Comparison of ENCODE assay signal across 12 mouse cellular contexts in genomic region chr12:15603319-15603718, GRCm38 (mm10).
DNase-seq lines count a peak whose midpoint lies in the region; ATAC-seq lines count a peak whose summit lies in the region.
"Had no signal": no experiment of that assay in that cellular context is flagged by ENCODE, and none has a peak within 500 bp of the region (broad histone marks: within the 10 kb centered on the region; RNA-seq: fewer than 3 reads in every experiment).

No protein-coding gene starts in this region.

- H3K27ac ChIP-seq in forebrain, embryonic 16.5 days (ENCODE audit: low read length) = no peak overlapping the region
- H3K27ac ChIP-seq in forebrain, embryonic 15.5 days (replicated peaks) = no peak overlapping the region
- H3K27ac ChIP-seq in midbrain, embryonic 13.5 days = peak overlapping the region; percentile 26; the same call in 1 of the 2 replicates
- H3K27ac ChIP-seq in intestine, embryonic 15.5 days = no peak overlapping the region
- H3K27ac ChIP-seq in heart, embryonic 11.5 days (ENCODE audit: low read depth, low read length) = no peak overlapping the region
- H3K27ac ChIP-seq: liver, embryonic 15.5 days had no signal

- no peak overlapping the region for H3K9ac ChIP-seq in forebrain, embryonic 16.5 days (replicated peaks; ENCODE audit: low read depth, low read length)
- no peak overlapping the region for H3K9ac ChIP-seq in forebrain, embryonic 15.5 days (replicated peaks)
- no peak overlapping the region for H3K9ac ChIP-seq in midbrain, embryonic 13.5 days (replicated peaks)
- no peak overlapping the region for H3K9ac ChIP-seq in intestine, embryonic 15.5 days
- H3K9ac ChIP-seq in heart, embryonic 11.5 days (ENCODE audit: low read depth, low read length) = no peak overlapping the region
- H3K9ac ChIP-seq: liver, embryonic 15.5 days had no signal

- no peaks in the 10 kb centered on the region for H3K9me3 ChIP-seq in forebrain, embryonic 16.5 days (ENCODE audit: control insufficient read depth, low read length)
- H3K9me3 ChIP-seq in forebrain, embryonic 15.5 days = no peaks in the 10 kb centered on the region
- no peaks in the 10 kb centered on the region for H3K9me3 ChIP-seq in midbrain, embryonic 13.5 days
- no peaks in the 10 kb centered on the region for H3K9me3 ChIP-seq in intestine, embryonic 15.5 days
- no peaks in the 10 kb centered on the region for H3K9me3 ChIP-seq in heart, embryonic 11.5 days (replicated peaks; ENCODE audit: control insufficient read depth, low read length)
- H3K9me3 ChIP-seq: liver, embryonic 15.5 days had no signal

- H3K4me1 ChIP-seq in forebrain, embryonic 16.5 days (replicated peaks; ENCODE audit: control insufficient read depth, insufficient read depth, low read length) = peaks cover 8% of the 10 kb centered on the region
- peaks cover 9% of the 10 kb centered on the region for H3K4me1 ChIP-seq in forebrain, embryonic 15.5 days
- peaks cover 17% of the 10 kb centered on the region for H3K4me1 ChIP-seq in midbrain, embryonic 13.5 days (replicated peaks)
- H3K4me1 ChIP-seq in intestine, embryonic 15.5 days (replicated peaks) = no peaks in the 10 kb centered on the region
- H3K4me1 ChIP-seq in heart, embryonic 11.5 days (ENCODE audit: control insufficient read depth, insufficient read depth, low read length) = peaks cover 6% of the 10 kb centered on the region
- H3K4me1 ChIP-seq: liver, embryonic 15.5 days had no signal

- 57% methylated on average over 5 of the region's 5 CpGs for WGBS in forebrain, embryonic 16.5 days
- 52% methylated on average over 5 of the region's 5 CpGs for WGBS in forebrain, embryonic 15.5 days
- 43% methylated on average over 5 of the region's 5 CpGs for WGBS in midbrain, embryonic 13.5 days
- WGBS in intestine, embryonic 15.5 days = 66% methylated on average over 5 of the region's 5 CpGs
- 71% methylated on average over 5 of the region's 5 CpGs for WGBS in heart, embryonic 11.5 days (ENCODE audit: insufficient replicate concordance)

- no peaks in the 10 kb centered on the region for H3K27me3 ChIP-seq in forebrain, embryonic 16.5 days (replicated peaks; ENCODE audit: control insufficient read depth, insufficient read depth, low read length)
- no peaks in the 10 kb centered on the region for H3K27me3 ChIP-seq in forebrain, embryonic 15.5 days
- H3K27me3 ChIP-seq in midbrain, embryonic 13.5 days = no peaks in the 10 kb centered on the region
- no peaks in the 10 kb centered on the region for H3K27me3 ChIP-seq in intestine, embryonic 15.5 days (replicated peaks)
- no peaks in the 10 kb centered on the region for H3K27me3 ChIP-seq in heart, embryonic 11.5 days (ENCODE audit: control insufficient read depth, insufficient read depth, low read length)
- H3K27me3 ChIP-seq: liver, embryonic 15.5 days had no signal

- no peak overlapping the region for H3K4me2 ChIP-seq in forebrain, embryonic 16.5 days (ENCODE audit: low read length)
- no peak overlapping the region for H3K4me2 ChIP-seq in forebrain, embryonic 15.5 days (replicated peaks)
- no peak overlapping the region for H3K4me2 ChIP-seq in midbrain, embryonic 13.5 days (replicated peaks)
- H3K4me2 ChIP-seq in intestine, embryonic 15.5 days (replicated peaks) = no peak overlapping the region
- H3K4me2 ChIP-seq in heart, embryonic 11.5 days = no peak overlapping the region
- H3K4me2 ChIP-seq: liver, embryonic 15.5 days had no signal

- H3K36me3 ChIP-seq in forebrain, embryonic 16.5 days (ENCODE audit: control insufficient read depth, insufficient read depth) = no peaks in the 10 kb centered on the region
- H3K36me3 ChIP-seq in forebrain, embryonic 15.5 days = no peaks in the 10 kb centered on the region
- H3K36me3 ChIP-seq in midbrain, embryonic 13.5 days = no peaks in the 10 kb centered on the region
- no peaks in the 10 kb centered on the region for H3K36me3 ChIP-seq in intestine, embryonic 15.5 days
- no peaks in the 10 kb centered on the region for H3K36me3 ChIP-seq in heart, embryonic 11.5 days (ENCODE audit: control insufficient read depth, insufficient read depth, low read length)
- H3K36me3 ChIP-seq: liver, embryonic 15.5 days had no signal

- DNase-seq in embryo, embryonic 9.5 days (ENCODE audit: extremely low spot score) = peak; percentile 10
- DNase-seq in hindlimb bud, embryonic 11.5 days (ENCODE audit: extremely low spot score, low read depth, low spot score) = peak; percentile 30
- no peak for DNase-seq in spleen, postnatal 4 days (ENCODE audit: low spot score in 2 of 2)
- DNase-seq: adrenal gland, adult 2 months; gastrocnemius, postnatal 14 days; thymus, adult 2 months had no signal

- ATAC-seq in forebrain, embryonic 16.5 days = peak; percentile 49; the same call in 1 of the 2 replicates
- no peak for ATAC-seq in forebrain, embryonic 15.5 days (replicated peaks)
- ATAC-seq in midbrain, embryonic 13.5 days = peak; percentile 70
- ATAC-seq in intestine, embryonic 15.5 days = no peak
- ATAC-seq in heart, embryonic 11.5 days (replicated peaks; ENCODE audit: insufficient number of reproducible peaks, low FRiP score, low TSS enrichment) = no peak

- no peak overlapping the region for H3K4me3 ChIP-seq in forebrain, embryonic 16.5 days (replicated peaks; ENCODE audit: low read length)
- H3K4me3 ChIP-seq in forebrain, embryonic 15.5 days = no peak overlapping the region
- no peak overlapping the region for H3K4me3 ChIP-seq in midbrain, embryonic 13.5 days (replicated peaks)
- no peak overlapping the region for H3K4me3 ChIP-seq in intestine, embryonic 15.5 days (replicated peaks)
- H3K4me3 ChIP-seq in heart, embryonic 11.5 days (ENCODE audit: low read depth, low read length) = no peak overlapping the region
- H3K4me3 ChIP-seq: liver, embryonic 15.5 days had no signal

Comparison
In these comparisons a context has a peak if more than half of its experiments do, and no peak if none do; other contexts are left out.
1. ATAC-seq: peak in forebrain, embryonic 16.5 days (single experiment) and midbrain, embryonic 13.5 days (single experiment); none in forebrain, embryonic 15.5 days (single experiment), intestine, embryonic 15.5 days (single experiment) and heart, embryonic 11.5 days (single experiment).
2. DNase-seq: peak in embryo, embryonic 9.5 days (single experiment) and hindlimb bud, embryonic 11.5 days (single experiment); none in spleen, postnatal 4 days (0 of 2).